Mouse (Mus musculus): Measurements from ENCODE around the gene Fuca1.

Gene Fuca1

GRCm38 (mm10) chr4:135889146-135889883 is 31.2 kb upstream of the Fuca1 start:
- in situ Hi-C loops (cut with MboI), result no loop called here

GRCm38 (mm10) chr4:135889884-135890283 is 30.7 kb upstream of the Fuca1 start:
- in situ Hi-C loops (cut with MboI), result loop anchor here (5.0 kb wide), 1 partner anchor 37 kb away; no protein-coding TSS in a partner anchor

- in situ Hi-C loops (cut with MboI), result loop anchor here (5.0 kb wide), 1 partner anchor 36 kb away; no protein-coding TSS in a partner anchor
Observed at GRCm38 (mm10) chr4:135891539-135891938, 29.0 kb upstream of the Fuca1 start.

GRCm38 (mm10) chr4:135892884-135893283 is 27.7 kb upstream of the Fuca1 start:
- in situ Hi-C loops (cut with MboI), result loop anchor here (5.0 kb wide), 1 partner anchor 34 kb away; no protein-coding TSS in a partner anchor

GRCm38 (mm10) chr4:135895071-135895571 is 25.4 kb upstream of the Fuca1 start, which contains the start of gene Cnr2:
TSS of gene Cnr2 (plus strand) at chr4:135895394.
- in situ Hi-C loops (cut with MboI), result no loop called here

GRCm38 (mm10) chr4:135896157-135896556 is 24.4 kb upstream of the Fuca1 start:
- in situ Hi-C loops (cut with MboI), result no loop called here

GRCm38 (mm10) chr4:135898380-135899049 is 22.0 kb upstream of the Fuca1 start:
- in situ Hi-C loops (cut with MboI), result no loop called here

GRCm38 (mm10) chr4:135899050-135899448 is 21.5 kb upstream of the Fuca1 start:
- in situ Hi-C loops (cut with MboI), result no loop called here

- in situ Hi-C loops (cut with MboI), result no loop called here
Observed at GRCm38 (mm10) chr4:135900008-135900407, 20.5 kb upstream of the Fuca1 start.

- in situ Hi-C loops (cut with MboI), result no loop called here
Observed at GRCm38 (mm10) chr4:135902606-135903242, 17.8 kb upstream of the Fuca1 start.

GRCm38 (mm10) chr4:135904810-135905209 is 15.7 kb upstream of the Fuca1 start:
- in situ Hi-C loops (cut with MboI), result no loop called here

GRCm38 (mm10) chr4:135906633-135907032 is 13.9 kb upstream of the Fuca1 start:
- in situ Hi-C loops (cut with MboI), result no loop called here

GRCm38 (mm10) chr4:135909326-135910066 is 11.0 kb upstream of the Fuca1 start:
- in situ Hi-C loops (cut with MboI), result no loop called here

- in situ Hi-C loops (cut with MboI), result no loop called here
Observed at GRCm38 (mm10) chr4:135911531-135911930, 9.0 kb upstream of the Fuca1 start.

- in situ Hi-C loops (cut with MboI), result no loop called here
Observed at GRCm38 (mm10) chr4:135912164-135912563, 8.4 kb upstream of the Fuca1 start.

GRCm38 (mm10) chr4:135912835-135913234 is 7.7 kb upstream of the Fuca1 start:
- in situ Hi-C loops (cut with MboI), result no loop called here

GRCm38 (mm10) chr4:135913433-135913832 is 7.1 kb upstream of the Fuca1 start:
- in situ Hi-C loops (cut with MboI), result no loop called here

- in situ Hi-C loops (cut with MboI), result no loop called here
Observed at GRCm38 (mm10) chr4:135918635-135919279, 1.8 kb upstream of the Fuca1 start.

- in situ Hi-C loops (cut with MboI), result no loop called here
Observed at GRCm38 (mm10) chr4:135919280-135919639, 1.3 kb upstream of the Fuca1 start.

GRCm38 (mm10) chr4:135921257-135922120 is 954 bp downstream of the Fuca1 start:
- in situ Hi-C loops (cut with MboI), result no loop called here

Data from mature B cell (primary cell).